Mouse (Mus musculus): ENCODE measurements around the gene Notch1. TPM values are rescaled to one million over a fixed set of nuclear protein-coding genes. Genes with fewer than 3 reads are reported as not detected.
A peak's percentile ranks its signal among the peaks of the same experiment; 100 is the strongest.

Gene Notch1
- polyA plus RNA-seq, 1 experiment from 2014 or later, result 21.6 TPM

DNA sequence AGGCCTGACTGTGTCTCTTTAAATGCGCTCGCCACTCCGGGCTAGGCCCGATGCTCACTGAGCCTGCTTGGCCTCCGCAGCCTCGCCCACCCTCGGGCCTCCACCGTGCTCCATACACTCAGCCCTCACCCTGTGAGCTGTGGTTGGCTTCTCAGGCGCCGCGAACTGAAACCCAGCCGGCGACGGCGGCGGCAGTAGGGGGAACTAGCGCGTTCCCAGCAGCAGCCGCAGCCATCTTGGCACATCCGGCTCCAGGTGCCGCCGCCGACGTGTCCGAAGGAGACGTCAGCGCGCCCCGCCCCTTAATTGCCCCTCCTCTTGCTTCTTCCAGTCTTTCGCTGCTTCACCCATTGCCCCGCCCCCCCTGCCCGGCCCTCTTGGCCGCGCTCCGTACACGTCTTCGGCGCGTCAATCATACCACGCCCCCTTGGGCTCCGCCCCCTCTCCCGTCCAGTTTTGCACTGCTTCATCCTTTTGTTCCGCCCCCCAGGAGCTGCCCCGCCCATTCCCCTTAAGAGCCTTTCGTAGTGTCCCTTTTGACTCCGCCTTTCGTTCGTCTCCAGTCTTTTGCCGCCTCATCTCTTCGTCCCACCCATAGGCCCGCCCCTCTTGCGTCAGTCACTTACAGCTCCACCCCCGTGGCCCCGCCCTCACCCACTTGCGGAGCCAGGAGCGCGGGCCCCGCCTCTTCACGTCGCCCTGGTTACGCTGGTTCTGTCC is 71.4 kb downstream of the Notch1 start, which contains the start of gene Sec16a:
Gene Sec16a, minus strand, starts transcription at position 271 of the 720 bp plus-strand sequence.
- Histone ChIP-seq H3K9ac (ENCODE audit: low read length) (peak within 1 kb of the TSS; percentile 91), H3K27ac (replicated peaks in 1 of 2; ENCODE audit: control insufficient read depth in 1 of 2, insufficient read depth in 1 of 2, low read depth in 2 of 2, low read length in 2 of 2) (peak within 1 kb of the TSS; percentile 96 to 99), H3K4me3 (ENCODE audit: control insufficient read depth in 1 of 2, insufficient read depth in 1 of 2, low read depth in 1 of 2, low read length in 2 of 2) (peak within 1 kb of the TSS; percentile 88 to 95), H3K4me2 (ENCODE audit: low read length) (peak within 1 kb of the TSS; percentile 92), H3K36me3 (ENCODE audit: control insufficient read depth, insufficient read depth, low read length) (peaks cover 19% of the 10 kb centered on the region), H3K27me3 (ENCODE audit: control insufficient read depth, insufficient read depth, low read length) (no peaks in the 10 kb centered on the region), H3K4me1 (ENCODE audit: control insufficient read depth in 2 of 2, insufficient read depth in 2 of 2, low read length in 2 of 2) (peaks cover 8 to 35% of the 10 kb centered on the region in 2 experiments), H3K9me3 (ENCODE audit: control insufficient read depth, low read length) (no peaks in the 10 kb centered on the region)
- peak; percentile 92 for ATAC-seq (ENCODE audit: insufficient number of reproducible peaks, insufficient read depth, low FRiP score, low read depth)
- under 1% methylated on average over 59 of the region's 61 CpGs for WGBS

DNA sequence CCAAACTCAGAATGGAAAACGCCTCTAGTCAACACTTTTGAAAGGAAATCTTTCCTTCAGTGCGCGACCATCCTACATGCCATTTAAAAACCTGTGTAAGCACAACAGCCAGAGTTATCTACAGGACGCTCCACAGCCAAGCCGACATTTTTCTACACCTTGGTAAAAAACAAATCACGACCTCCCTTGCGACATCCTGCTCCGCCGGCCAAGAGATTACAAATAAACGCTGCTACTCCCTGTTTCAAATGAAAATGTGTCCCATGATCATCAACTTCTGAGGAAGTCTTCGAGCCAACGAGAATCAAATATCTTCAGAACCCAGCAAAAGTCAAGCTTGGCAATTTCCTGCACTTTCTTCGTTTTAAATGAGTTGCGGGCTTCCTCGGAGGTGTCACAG is 72.1 kb downstream of the Notch1 start:
- no peaks in the 10 kb centered on the region for H3K27me3 ChIP-seq (ENCODE audit: control insufficient read depth, insufficient read depth, low read length)
- peaks cover 8 to 30% of the 10 kb centered on the region in 2 experiments for H3K4me1 ChIP-seq (ENCODE audit: control insufficient read depth in 2 of 2, insufficient read depth in 2 of 2, low read length in 2 of 2)
- H3K4me2 ChIP-seq (ENCODE audit: low read length), result peak overlapping the region; percentile 71
- peak overlapping the region; percentile 78 to 88 for H3K4me3 ChIP-seq (ENCODE audit: control insufficient read depth in 1 of 2, insufficient read depth in 1 of 2, low read depth in 1 of 2, low read length in 2 of 2)
- peaks cover 26% of the 10 kb centered on the region for H3K36me3 ChIP-seq (ENCODE audit: control insufficient read depth, insufficient read depth, low read length)
- no peaks in the 10 kb centered on the region for H3K9me3 ChIP-seq (ENCODE audit: control insufficient read depth, low read length)
- peak overlapping the region; percentile 82 to 96 for H3K27ac ChIP-seq (replicated peaks in 1 of 2; ENCODE audit: control insufficient read depth in 1 of 2, insufficient read depth in 1 of 2, low read depth in 2 of 2, low read length in 2 of 2)
- ATAC-seq (ENCODE audit: insufficient number of reproducible peaks, insufficient read depth, low FRiP score, low read depth), result no peak
- H3K9ac ChIP-seq (ENCODE audit: low read length), result peak overlapping the region; percentile 91
- under 1% methylated on average over 15 of the region's 15 CpGs for WGBS

DNA sequence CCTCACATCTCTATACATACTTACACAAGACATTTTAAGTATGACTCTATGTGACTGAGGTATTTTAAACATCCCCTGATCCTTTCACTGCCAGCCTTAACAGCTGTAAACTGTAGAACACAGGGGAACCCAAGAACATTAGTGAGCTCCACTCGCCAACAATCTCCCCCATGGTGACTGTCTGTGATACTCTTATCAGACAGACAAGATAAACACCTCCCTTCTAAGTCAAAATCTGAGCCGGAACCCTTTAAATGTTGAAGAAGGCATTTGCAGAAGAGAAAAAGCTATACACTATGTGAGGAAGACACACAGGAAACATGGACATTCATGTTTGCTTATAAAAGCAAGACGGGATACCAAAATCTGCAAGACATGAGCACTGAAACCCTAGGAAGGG is 72.6 kb downstream of the Notch1 start:
- ATAC-seq (ENCODE audit: insufficient number of reproducible peaks, insufficient read depth, low FRiP score, low read depth), result no peak

DNA sequence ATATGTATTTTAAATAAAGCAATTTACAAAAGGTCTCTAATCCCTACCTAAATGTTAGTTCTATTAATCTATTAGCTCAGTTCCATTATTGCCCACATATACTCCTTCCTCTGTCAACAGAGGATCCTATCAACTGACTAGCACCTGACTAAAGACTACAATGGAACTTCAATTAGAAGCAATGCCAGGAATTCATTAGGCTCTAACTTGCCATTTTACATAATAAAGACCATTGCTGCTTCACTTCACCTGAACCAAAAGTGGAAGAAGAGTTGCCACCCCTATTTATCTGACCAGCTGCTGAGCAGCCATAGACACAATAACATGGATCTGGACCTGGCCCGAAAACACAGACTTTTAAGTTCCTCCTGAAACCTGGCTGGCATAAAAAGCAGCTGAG is 73.6 kb downstream of the Notch1 start:
- ATAC-seq (ENCODE audit: insufficient number of reproducible peaks, insufficient read depth, low FRiP score, low read depth), result no peak
- H3K9ac ChIP-seq (ENCODE audit: low read length), result no peak overlapping the region
- WGBS, result 88% methylated on average over 1 of the region's 1 CpGs
- H3K4me1 ChIP-seq (ENCODE audit: control insufficient read depth in 2 of 2, insufficient read depth in 2 of 2, low read length in 2 of 2), result peaks cover 8 to 30% of the 10 kb centered on the region in 2 experiments
- no peak overlapping the region for H3K4me2 ChIP-seq (ENCODE audit: low read length)
- no peak overlapping the region for H3K27ac ChIP-seq (replicated peaks in 1 of 2; ENCODE audit: control insufficient read depth in 1 of 2, insufficient read depth in 1 of 2, low read depth in 2 of 2, low read length in 2 of 2)
- peaks cover 41% of the 10 kb centered on the region for H3K36me3 ChIP-seq (ENCODE audit: control insufficient read depth, insufficient read depth, low read length)
- H3K4me3 ChIP-seq (ENCODE audit: control insufficient read depth in 1 of 2, insufficient read depth in 1 of 2, low read depth in 1 of 2, low read length in 2 of 2), result no peak overlapping the region
- H3K27me3 ChIP-seq (ENCODE audit: control insufficient read depth, insufficient read depth, low read length), result no peaks in the 10 kb centered on the region
- H3K9me3 ChIP-seq (ENCODE audit: control insufficient read depth, low read length), result no peaks in the 10 kb centered on the region

More for the DNA sequence above, 72.6 kb downstream of the Notch1 start:
- peak overlapping the region; percentile 91 for H3K9ac ChIP-seq (ENCODE audit: low read length)
- no peaks in the 10 kb centered on the region for H3K9me3 ChIP-seq (ENCODE audit: control insufficient read depth, low read length)
- peaks cover 31% of the 10 kb centered on the region for H3K36me3 ChIP-seq (ENCODE audit: control insufficient read depth, insufficient read depth, low read length)
- H3K4me1 ChIP-seq (ENCODE audit: control insufficient read depth in 2 of 2, insufficient read depth in 2 of 2, low read length in 2 of 2), result peaks cover 8 to 30% of the 10 kb centered on the region in 2 experiments
- peak overlapping the region; percentile 71 for H3K4me2 ChIP-seq (ENCODE audit: low read length)
- H3K4me3 ChIP-seq (ENCODE audit: control insufficient read depth in 1 of 2, insufficient read depth in 1 of 2, low read depth in 1 of 2, low read length in 2 of 2), result peak overlapping the region; percentile 78 to 88
- peak overlapping the region; percentile 19 to 96; a peak in 1 of 4 replicates for H3K27ac ChIP-seq (replicated peaks in 1 of 2; ENCODE audit: control insufficient read depth in 1 of 2, insufficient read depth in 1 of 2, low read depth in 2 of 2, low read length in 2 of 2)
- WGBS, result 8% methylated on average over 3 of the region's 3 CpGs
- H3K27me3 ChIP-seq (ENCODE audit: control insufficient read depth, insufficient read depth, low read length), result no peaks in the 10 kb centered on the region

DNA sequence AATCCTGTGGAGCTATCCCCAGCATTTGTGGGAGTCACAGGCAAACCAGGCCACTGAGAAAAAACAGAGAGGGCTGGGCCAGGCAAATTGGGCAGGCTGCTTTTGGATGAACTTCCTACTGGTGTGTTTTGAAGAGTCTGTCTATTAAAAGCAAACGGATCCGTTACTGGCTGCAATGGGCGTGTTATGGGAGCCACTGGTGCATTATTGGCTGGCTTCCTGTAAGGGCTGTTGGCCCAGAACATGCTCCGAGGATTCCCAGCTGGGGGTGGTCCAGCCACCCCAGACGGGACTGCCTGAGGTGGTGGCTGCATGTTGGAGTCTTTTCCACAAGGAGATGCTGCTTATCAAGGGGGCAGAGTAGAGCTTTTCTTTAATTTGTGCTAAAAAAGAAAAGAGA is 74.8 kb downstream of the Notch1 start:
- WGBS, result 65% methylated on average over 5 of the region's 5 CpGs

DNA sequence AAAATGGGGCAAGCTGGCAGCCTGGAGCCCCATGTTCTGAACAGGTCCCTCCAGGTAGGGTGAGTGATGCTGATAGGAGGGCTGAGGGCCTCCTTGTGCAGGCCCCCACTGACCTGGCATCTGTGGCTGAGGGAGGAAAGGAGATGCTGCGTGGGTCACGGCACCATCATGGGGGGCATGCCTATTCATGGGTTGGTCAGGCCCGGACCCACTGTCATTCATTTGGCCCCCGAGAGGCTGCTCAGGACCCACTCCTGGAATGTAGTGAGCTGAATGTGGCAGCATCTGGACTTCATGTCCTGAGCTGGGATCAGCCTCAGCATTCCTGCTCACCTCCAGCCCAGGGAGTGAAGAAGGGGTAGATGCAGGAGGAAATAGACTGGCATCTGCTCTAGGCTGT is 75.2 kb downstream of the Notch1 start:
- Histone ChIP-seq H3K36me3 (ENCODE audit: control insufficient read depth, insufficient read depth, low read length) (peaks cover 52% of the 10 kb centered on the region), H3K27ac (replicated peaks in 1 of 2; ENCODE audit: control insufficient read depth in 1 of 2, insufficient read depth in 1 of 2, low read depth in 2 of 2, low read length in 2 of 2) (no peak overlapping the region), H3K9me3 (ENCODE audit: control insufficient read depth, low read length) (no peaks in the 10 kb centered on the region), H3K9ac (ENCODE audit: low read length) (no peak overlapping the region), H3K4me1 (ENCODE audit: control insufficient read depth in 2 of 2, insufficient read depth in 2 of 2, low read length in 2 of 2) (peaks cover 0 to 19% of the 10 kb centered on the region in 2 experiments; a peak in 2 of 4 replicates), H3K4me3 (ENCODE audit: control insufficient read depth in 1 of 2, insufficient read depth in 1 of 2, low read depth in 1 of 2, low read length in 2 of 2) (no peak overlapping the region), H3K4me2 (ENCODE audit: low read length) (no peak overlapping the region), H3K27me3 (ENCODE audit: control insufficient read depth, insufficient read depth, low read length) (no peaks in the 10 kb centered on the region)
- no peak for ATAC-seq (ENCODE audit: insufficient number of reproducible peaks, insufficient read depth, low FRiP score, low read depth)
- WGBS, result 88% methylated on average over 4 of the region's 4 CpGs

More for the DNA sequence above, 74.8 kb downstream of the Notch1 start:
- no peak overlapping the region for H3K4me3 ChIP-seq (ENCODE audit: control insufficient read depth in 1 of 2, insufficient read depth in 1 of 2, low read depth in 1 of 2, low read length in 2 of 2)
- H3K9me3 ChIP-seq (ENCODE audit: control insufficient read depth, low read length), result no peaks in the 10 kb centered on the region
- H3K27ac ChIP-seq (replicated peaks in 1 of 2; ENCODE audit: control insufficient read depth in 1 of 2, insufficient read depth in 1 of 2, low read depth in 2 of 2, low read length in 2 of 2), result no peak overlapping the region
- no peaks in the 10 kb centered on the region for H3K27me3 ChIP-seq (ENCODE audit: control insufficient read depth, insufficient read depth, low read length)
- H3K9ac ChIP-seq (ENCODE audit: low read length), result no peak overlapping the region
- H3K4me2 ChIP-seq (ENCODE audit: low read length), result no peak overlapping the region
- no peak for ATAC-seq (ENCODE audit: insufficient number of reproducible peaks, insufficient read depth, low FRiP score, low read depth)
- H3K36me3 ChIP-seq (ENCODE audit: control insufficient read depth, insufficient read depth, low read length), result peaks cover 51% of the 10 kb centered on the region
- peaks cover 2 to 23% of the 10 kb centered on the region in 2 experiments for H3K4me1 ChIP-seq (ENCODE audit: control insufficient read depth in 2 of 2, insufficient read depth in 2 of 2, low read length in 2 of 2)

DNA sequence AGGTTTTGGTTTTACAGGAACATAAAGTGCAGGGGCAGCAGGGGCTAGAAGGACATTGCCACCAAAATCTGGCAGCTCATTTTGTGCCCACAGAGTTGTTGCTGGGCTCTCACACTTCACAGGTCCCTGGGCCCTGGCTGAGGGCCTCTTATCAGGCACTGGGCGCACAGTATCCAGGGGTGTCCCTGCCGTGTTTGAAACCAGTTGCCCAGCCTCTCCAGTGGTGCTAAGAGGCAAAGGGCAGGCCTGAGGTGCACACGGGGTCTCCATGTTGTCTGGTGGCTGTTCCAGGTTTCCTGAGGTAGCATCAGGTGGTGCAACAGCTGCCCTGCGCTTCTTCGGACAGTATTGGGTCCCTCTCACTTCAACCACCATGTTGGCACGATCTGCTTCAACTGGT is 76.8 kb downstream of the Notch1 start:
- no peaks in the 10 kb centered on the region for H3K27me3 ChIP-seq (ENCODE audit: control insufficient read depth, insufficient read depth, low read length)
- no peak overlapping the region for H3K9ac ChIP-seq (ENCODE audit: low read length)
- H3K36me3 ChIP-seq (ENCODE audit: control insufficient read depth, insufficient read depth, low read length), result peaks cover 68% of the 10 kb centered on the region
- H3K27ac ChIP-seq (replicated peaks in 1 of 2; ENCODE audit: control insufficient read depth in 1 of 2, insufficient read depth in 1 of 2, low read depth in 2 of 2, low read length in 2 of 2), result no peak overlapping the region
- WGBS, result 86% methylated on average over 6 of the region's 6 CpGs
- H3K4me2 ChIP-seq (ENCODE audit: low read length), result no peak overlapping the region
- no peaks in the 10 kb centered on the region for H3K9me3 ChIP-seq (ENCODE audit: control insufficient read depth, low read length)
- H3K4me1 ChIP-seq (ENCODE audit: control insufficient read depth in 2 of 2, insufficient read depth in 2 of 2, low read length in 2 of 2), result peaks cover 0 to 18% of the 10 kb centered on the region in 2 experiments; a peak in 2 of 4 replicates
- ATAC-seq (ENCODE audit: insufficient number of reproducible peaks, insufficient read depth, low FRiP score, low read depth), result no peak
- no peak overlapping the region for H3K4me3 ChIP-seq (ENCODE audit: control insufficient read depth in 1 of 2, insufficient read depth in 1 of 2, low read depth in 1 of 2, low read length in 2 of 2)
